Mouse (Mus musculus): ENCODE measurements around the gene Coa6.

The Coa6 gene

DNA sequence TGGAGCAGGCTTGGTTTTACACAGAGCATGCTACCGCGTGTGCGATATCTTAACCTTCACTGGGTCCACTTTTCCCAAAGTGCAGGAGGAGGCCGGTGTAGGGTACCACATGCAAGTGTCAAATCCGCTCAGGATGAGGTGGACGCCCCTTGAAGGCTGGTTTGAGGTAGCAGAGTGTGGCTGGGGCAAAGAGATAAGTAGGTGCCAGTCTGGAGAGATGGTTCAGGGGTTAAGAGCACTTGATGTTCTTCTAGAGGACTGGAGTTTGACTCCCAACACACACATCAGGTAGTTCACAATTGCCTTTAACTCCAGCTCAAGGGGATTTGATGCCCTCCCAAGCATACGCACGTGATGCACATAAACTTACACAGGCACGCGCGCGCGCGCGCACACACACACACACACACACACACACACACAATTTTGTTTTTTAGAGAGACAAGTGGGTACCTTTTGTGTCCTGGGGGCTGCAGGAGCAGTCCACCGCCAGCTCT is 51.5 kb downstream of the Coa6 start:
- no peak for DNase-seq

DNA sequence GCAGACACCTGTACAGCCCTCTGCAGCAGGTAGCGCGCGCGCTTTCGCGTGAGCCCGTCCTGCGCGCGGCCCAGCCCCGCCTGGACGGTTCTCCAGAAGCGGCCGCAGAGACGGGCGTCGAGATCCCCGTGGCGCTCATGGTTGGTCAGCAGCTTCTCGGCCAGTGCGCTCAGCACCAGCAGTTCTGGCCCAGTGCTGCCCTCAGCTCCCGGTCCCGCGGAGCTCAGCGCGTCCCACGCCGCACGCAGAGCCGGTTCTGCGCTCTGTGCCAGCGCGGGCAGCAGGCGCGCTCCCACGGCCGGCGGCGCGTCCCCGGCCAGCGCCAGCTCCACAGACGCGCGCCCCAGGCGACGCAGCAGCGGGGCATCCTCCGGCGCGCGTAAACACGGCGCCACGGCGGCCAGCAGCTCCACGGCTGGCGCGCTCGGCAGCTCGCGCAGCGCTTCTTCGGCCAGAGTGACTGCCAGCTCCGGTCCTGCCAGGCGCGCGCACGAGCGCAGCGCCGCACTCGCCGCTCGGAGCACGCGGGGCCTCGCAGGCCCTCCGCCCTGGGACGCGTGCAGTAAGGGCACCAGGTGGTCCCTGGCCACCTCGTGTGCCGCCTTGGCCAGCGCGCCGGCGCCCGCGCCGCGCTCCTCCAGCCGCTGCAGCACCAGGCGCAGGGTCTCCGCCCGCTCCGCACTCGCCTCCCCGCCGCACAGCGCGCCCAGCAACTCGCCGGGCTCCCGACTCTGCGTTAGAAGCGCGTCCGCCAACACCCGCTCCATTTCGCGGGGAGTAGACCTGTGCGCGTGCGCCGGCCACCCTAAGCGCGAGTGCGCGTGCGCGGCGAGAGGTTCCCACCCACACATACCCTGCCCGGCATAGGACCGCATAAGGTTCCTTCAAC is 52.2 kb downstream of the Coa6 start, which contains the start of gene Tarbp1:
TSS of gene Tarbp1 (minus strand) at position 767 of the 889 bp plus-strand sequence.
- DNase-seq, result peak; percentile 90

All from kidney, adult 9 months (tissue).